Mouse (Mus musculus): ENCODE measurements around the gene Prpf6.

The Prpf6 gene

GRCm38 (mm10) chr2:181685686-181686085, 94.0 kb downstream of the Prpf6 start:
- DNase-seq (ENCODE audit: low spot score in 2 of 2) = no peak

GRCm38 (mm10) chr2:181687586-181687985, 95.9 kb downstream of the Prpf6 start:
- DNase-seq (ENCODE audit: low spot score in 2 of 2) = no peak

- DNase-seq (ENCODE audit: low spot score in 2 of 2) = no peak
These were observed 97.9 kb downstream of the Prpf6 start for GRCm38 (mm10) chr2:181689466-181690160.

GRCm38 (mm10) chr2:181691083-181691482, 99.4 kb downstream of the Prpf6 start:
- no peak for DNase-seq (ENCODE audit: low spot score in 2 of 2)

GRCm38 (mm10) chr2:181691571-181691970, 99.9 kb downstream of the Prpf6 start:
- peak in 1 of 2 experiments; percentile 35 for DNase-seq (ENCODE audit: low spot score in 2 of 2)

- DNase-seq (ENCODE audit: low spot score in 2 of 2) = no peak
These were observed 100.6 kb downstream of the Prpf6 start for GRCm38 (mm10) chr2:181692304-181692703.

- DNase-seq (ENCODE audit: low spot score in 2 of 2) = peak; percentile 83
These were observed 101.9 kb downstream of the Prpf6 start, which contains the start of gene Rgs19 for GRCm38 (mm10) chr2:181693339-181694280. Gene Rgs19, minus strand, starts transcription at chr2:181693977.

GRCm38 (mm10) chr2:181694581-181694980, 102.9 kb downstream of the Prpf6 start:
- no peak for DNase-seq (ENCODE audit: low spot score in 2 of 2)

GRCm38 (mm10) chr2:181695776-181696175, 104.1 kb downstream of the Prpf6 start:
- DNase-seq (ENCODE audit: low spot score in 2 of 2) = no peak

- DNase-seq (ENCODE audit: low spot score in 2 of 2) = no peak
These were observed 105.2 kb downstream of the Prpf6 start for GRCm38 (mm10) chr2:181696801-181697420.

- no peak for DNase-seq (ENCODE audit: low spot score in 2 of 2)
These were observed 106.6 kb downstream of the Prpf6 start, which contains the start of gene Lkaaear1 for GRCm38 (mm10) chr2:181698241-181698640. Gene Lkaaear1, minus strand, starts transcription at chr2:181698442.

All from thymus, postnatal 10 days (tissue).